Mouse (Mus musculus) kidney, adult 2 months (tissue): Measurements from ENCODE around the gene Pxn.

ENCODE experiments used
- CTCF ChIP-seq: fragments of 200-500 bp; conservative IDR thresholded peaks from 2 replicates; pipeline ENCODE4 v1.5.1; 2011; ENCODE audit warnings: low read depth, mild to moderate bottlenecking, control low read depth, low read length, moderate library complexity, mixed read lengths; ENCODE audit not compliant: insufficient read depth, insufficient read length
- POLR2A ChIP-seq: fragments of 200-500 bp; IDR thresholded peaks from one replicate; pipeline ENCODE4 v1.6.1; 2011; ENCODE audit warnings: low read depth, low read length, control low read depth

GRCm38 (mm10) chr5:115603561-115603960, 97.1 kb downstream of the Pxn start:
- no peak for TF ChIP-seq POLR2A
- TF ChIP-seq CTCF = no peak
